Mouse (Mus musculus) kidney, embryonic 14.5 days (tissue): Measurements from ENCODE around the gene Farp1. TPM values are rescaled to one million over a fixed set of nuclear protein-coding genes. Genes with fewer than 3 reads are reported as not detected.

Experiments used
- ATAC-seq: fragments of 200-750 bp; cut with Nextera tagmentation; 2 replicates; pipeline ENCODE4 v1.8.0; 2017; ENCODE audit warnings: moderate number of reproducible peaks, mild to moderate bottlenecking, moderate TSS enrichment, moderate library complexity; ENCODE audit not compliant: low FRiP score, low TSS enrichment
- H3K27ac ChIP-seq: fragments of 300-500 bp; sonication (generic); 2 replicates; pipeline ENCODE4 v1.5.1; 2014; ENCODE audit warnings: low read depth, mild to moderate bottlenecking, low read length, moderate library complexity, mixed read lengths
- H3K27me3 ChIP-seq: fragments of 300-500 bp; sonication (generic); 2 replicates; pipeline ENCODE4 v1.6.1; 2014; ENCODE audit warnings: mild to moderate bottlenecking, low read length; ENCODE audit not compliant: control insufficient read depth, insufficient read depth
- H3K36me3 ChIP-seq: fragments of 300-500 bp; sonication (generic); 2 replicates; pipeline ENCODE4 v1.6.1; 2014; ENCODE audit warnings: low read length, mixed read lengths; ENCODE audit not compliant: control insufficient read depth, insufficient read depth
- H3K4me1 ChIP-seq: fragments of 300-500 bp; sonication (generic); 2 replicates; pipeline ENCODE4 v1.6.1; 2014; ENCODE audit warnings: low read length, mixed read lengths; ENCODE audit not compliant: control insufficient read depth, insufficient read depth
- H3K4me2 ChIP-seq: fragments of 300-500 bp; sonication (generic); replicated peaks from 2 replicates; pipeline ENCODE4 v1.6.1; 2014; ENCODE audit warnings: low read depth, mild to moderate bottlenecking, low read length
- H3K4me3 ChIP-seq: fragments of 300-500 bp; sonication (generic); 2 replicates; pipeline ENCODE4 v1.5.1; 2014; ENCODE audit warnings: mild to moderate bottlenecking, low read length
- H3K9ac ChIP-seq: fragments of 300-500 bp; sonication (generic); 2 replicates; pipeline ENCODE4 v1.6.1; 2014; ENCODE audit warnings: low read depth, mild to moderate bottlenecking, low read length, moderate library complexity
- H3K9me3 ChIP-seq: fragments of 300-500 bp; sonication (generic); 2 replicates; pipeline ENCODE4 v1.6.1; 2016; ENCODE audit warnings: low read length; ENCODE audit not compliant: control insufficient read depth
- WGBS: fragments of 180-500 bp; shearing (Covaris S2); extraction: QIAGEN DNeasy Blood & Tissue Kit; methylation state at CpG from one replicate; pipeline ENCODE4 v1.1.7; 2014; 5-methylcytosine and 5-hydroxymethylcytosine counted together
- polyA plus RNA-seq: library from polyadenylated mRNA; unstranded; fragments of >200 nt; fragmentation: Nextera tagmentation; extraction: Ambion mirVana; gene quantifications from 2 replicates; pipeline ENCODE4 v1.2.1, GENCODE M21; 2014

The Farp1 gene
- polyA plus RNA-seq, 1 experiment from 2014 or later: 43.3 TPM

DNA sequence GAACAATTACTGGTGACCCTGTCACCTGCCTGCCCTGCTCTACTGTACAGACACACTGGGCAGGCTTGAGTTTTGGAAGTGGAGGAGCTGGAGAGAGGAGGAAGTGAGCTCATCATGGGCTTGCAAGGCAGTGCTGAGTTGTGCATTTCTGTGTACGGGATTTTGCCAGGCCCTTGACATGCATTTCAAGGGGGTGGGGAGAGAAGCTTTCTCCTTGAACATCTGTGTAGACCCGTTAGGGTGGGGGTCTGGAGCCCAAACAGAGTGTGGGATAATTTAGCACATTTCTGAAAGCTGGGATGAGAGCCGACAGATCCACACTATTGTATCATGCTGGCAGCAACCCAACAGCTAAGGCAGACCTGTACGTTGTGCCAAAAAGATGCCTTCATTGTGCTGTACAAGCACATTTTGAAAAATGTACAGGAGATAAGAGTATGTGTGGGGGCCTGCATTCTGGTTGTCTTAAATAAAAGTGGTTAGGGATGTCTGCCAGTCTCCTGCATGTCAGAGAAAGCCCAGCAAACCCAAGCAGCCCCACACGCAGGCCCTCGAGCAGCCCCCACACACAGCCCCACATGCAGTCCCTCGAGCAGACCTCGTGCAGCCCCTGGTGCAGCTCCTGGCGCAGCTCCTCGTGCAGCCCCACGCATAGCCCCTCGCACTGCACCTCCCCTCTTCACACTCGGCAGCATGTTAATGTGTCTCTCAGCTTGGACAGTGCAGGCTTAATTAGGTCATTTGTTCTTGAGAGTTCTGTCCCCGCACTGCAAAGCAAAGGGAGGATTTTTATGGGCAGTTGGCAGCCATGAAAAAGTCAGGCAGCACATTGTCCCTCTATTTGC lies 27.5 kb downstream of the Farp1 start:
- peak overlapping the region; percentile 42; the same call in 1 of the 2 replicates for H3K27ac ChIP-seq
- H3K4me3 ChIP-seq: no peak overlapping the region
- H3K4me1 ChIP-seq: peaks cover 38% of the 10 kb centered on the region
- H3K9ac ChIP-seq: 0 out of 2 replicates have a peak overlapping the region, but pooled peaks have one; percentile 0
- H3K9me3 ChIP-seq: peaks cover 5% of the 10 kb centered on the region; the same call in 1 of the 2 replicates
- ATAC-seq: peak; percentile 66; the same call in 1 of the 2 replicates
- peaks cover 3% of the 10 kb centered on the region; the same call in 1 of the 2 replicates for H3K36me3 ChIP-seq
- H3K27me3 ChIP-seq: no peaks in the 10 kb centered on the region
- WGBS: 14% methylated on average over 14 of the region's 14 CpGs
- H3K4me2 ChIP-seq: no peak overlapping the region

GRCm38 (mm10) chr14:121064726-121065125 lies 29.7 kb downstream of the Farp1 start:
- Histone ChIP-seq H3K9me3 (peaks cover 5% of the 10 kb centered on the region; the same call in 1 of the 2 replicates), H3K9ac (no peak overlapping the region), H3K4me3 (no peak overlapping the region), H3K4me2 (no peak overlapping the region), H3K36me3 (no peaks in the 10 kb centered on the region; the same call in 1 of the 2 replicates), H3K27me3 (no peaks in the 10 kb centered on the region), H3K27ac (no peak overlapping the region), H3K4me1 (peaks cover 29% of the 10 kb centered on the region)
- 95% methylated on average over 1 of the region's 1 CpGs for WGBS
- ATAC-seq: no peak

GRCm38 (mm10) chr14:121073093-121073866 lies 38.3 kb downstream of the Farp1 start:
- 96% methylated on average over 5 of the region's 5 CpGs for WGBS
- Histone ChIP-seq H3K9me3 (no peaks in the 10 kb centered on the region), H3K9ac (no peak overlapping the region), H3K4me3 (no peak overlapping the region), H3K4me2 (no peak overlapping the region), H3K27me3 (no peaks in the 10 kb centered on the region), H3K27ac (no peak overlapping the region), H3K4me1 (no peaks in the 10 kb centered on the region), H3K36me3 (peaks cover 6% of the 10 kb centered on the region; the same call in 1 of the 2 replicates)
- ATAC-seq: peak; percentile 28; the same call in 1 of the 2 replicates

DNA sequence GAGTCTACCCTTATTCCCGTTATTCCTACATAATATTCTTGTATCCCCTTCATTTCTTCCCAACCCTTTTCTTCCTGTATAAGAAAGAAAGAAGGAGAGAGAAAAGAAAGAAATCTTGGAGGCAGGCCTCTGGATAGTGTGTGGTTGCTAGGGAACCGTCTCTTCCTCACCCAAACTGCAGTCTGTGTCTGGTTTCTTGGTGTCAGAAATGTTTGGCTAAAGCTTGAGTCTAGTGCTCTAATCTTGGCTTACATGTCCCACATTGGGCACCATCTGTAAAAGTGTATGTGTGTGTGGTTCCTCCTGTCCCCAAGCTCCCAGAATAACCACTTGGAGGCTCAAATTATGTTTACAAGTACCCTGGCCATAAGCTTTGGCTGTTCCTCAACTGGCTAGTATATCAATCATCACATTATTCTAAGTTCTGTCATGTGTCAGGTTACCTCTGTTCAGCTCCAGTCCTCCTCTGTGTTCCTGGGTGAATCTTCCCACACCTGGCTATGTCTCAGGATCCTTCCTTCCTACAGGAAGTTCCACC lies 39.3 kb downstream of the Farp1 start:
- ATAC-seq: no peak
- Histone ChIP-seq H3K36me3 (peaks cover 10% of the 10 kb centered on the region), H3K9me3 (no peaks in the 10 kb centered on the region), H3K27me3 (no peaks in the 10 kb centered on the region), H3K9ac (no peak overlapping the region), H3K27ac (no peak overlapping the region), H3K4me1 (no peaks in the 10 kb centered on the region), H3K4me3 (no peak overlapping the region), H3K4me2 (no peak overlapping the region)
- whole genome bisulfite sequencing: 97% methylated on average over 2 of the region's 2 CpGs

- no peak for ATAC-seq
- Histone ChIP-seq H3K9ac (no peak overlapping the region), H3K27ac (no peak overlapping the region), H3K4me1 (no peaks in the 10 kb centered on the region), H3K9me3 (no peaks in the 10 kb centered on the region), H3K4me2 (no peak overlapping the region), H3K27me3 (no peaks in the 10 kb centered on the region), H3K4me3 (no peak overlapping the region), H3K36me3 (peaks cover 21% of the 10 kb centered on the region)
- WGBS: 78% methylated on average over 5 of the region's 5 CpGs
These were observed 45.7 kb downstream of the Farp1 start for GRCm38 (mm10) chr14:121080739-121081138.

DNA sequence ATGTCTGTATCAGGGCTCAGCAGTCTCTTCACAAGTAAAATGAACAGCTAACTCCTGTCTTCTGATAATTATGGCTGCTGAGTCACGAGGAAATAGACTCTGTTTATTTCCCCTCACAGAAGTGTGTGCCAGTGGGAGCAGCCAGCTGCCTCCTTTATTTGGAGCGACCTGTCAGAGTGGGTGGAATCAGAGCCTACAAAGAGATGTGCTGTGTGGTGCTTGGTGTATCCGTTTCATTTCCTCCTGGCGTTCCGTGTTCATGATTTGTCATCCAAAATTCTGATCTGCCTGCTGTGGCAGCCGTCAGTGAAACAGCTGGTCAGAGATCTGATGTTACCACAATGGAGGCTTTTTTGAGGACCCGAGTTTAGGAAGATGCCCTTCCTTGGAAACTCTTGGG lies 47.3 kb downstream of the Farp1 start:
- no peaks in the 10 kb centered on the region for H3K4me1 ChIP-seq
- peaks cover 27% of the 10 kb centered on the region for H3K36me3 ChIP-seq
- no peaks in the 10 kb centered on the region for H3K27me3 ChIP-seq
- no peak overlapping the region for H3K27ac ChIP-seq
- 52% methylated on average over 7 of the region's 7 CpGs for WGBS
- no peak overlapping the region for H3K4me2 ChIP-seq
- H3K9ac ChIP-seq: no peak overlapping the region
- no peak for ATAC-seq
- H3K4me3 ChIP-seq: no peak overlapping the region
- H3K9me3 ChIP-seq: no peaks in the 10 kb centered on the region; the same call in 1 of the 2 replicates

DNA sequence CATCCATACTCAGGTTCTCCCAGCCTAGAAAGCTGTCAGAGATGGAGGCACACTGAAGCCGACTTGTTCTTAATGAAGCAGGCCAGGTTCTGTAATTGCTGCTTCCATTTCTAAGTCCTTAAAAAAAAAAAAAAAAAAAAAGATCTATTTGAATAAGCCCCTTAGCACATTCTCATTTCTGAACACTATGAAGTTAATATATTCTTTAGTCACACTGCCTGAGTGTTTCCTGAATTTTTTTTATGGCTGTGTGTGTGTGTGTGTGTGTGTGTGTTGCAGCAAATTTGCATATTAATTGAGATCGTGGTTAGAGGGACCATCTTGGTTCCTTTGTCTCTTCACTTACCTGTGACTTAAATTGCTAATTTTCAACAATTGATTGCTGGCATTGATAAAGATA lies 47.8 kb downstream of the Farp1 start:
- Histone ChIP-seq H3K9me3 (no peaks in the 10 kb centered on the region; the same call in 1 of the 2 replicates), H3K36me3 (peaks cover 27% of the 10 kb centered on the region), H3K27ac (no peak overlapping the region), H3K4me2 (no peak overlapping the region), H3K27me3 (no peaks in the 10 kb centered on the region), H3K4me3 (no peak overlapping the region), H3K4me1 (no peaks in the 10 kb centered on the region), H3K9ac (no peak overlapping the region)
- no peak for ATAC-seq
- WGBS: 81% methylated on average over 2 of the region's 2 CpGs

GRCm38 (mm10) chr14:121083352-121083751 lies 48.4 kb downstream of the Farp1 start:
- H3K4me3 ChIP-seq: no peak overlapping the region
- no peak overlapping the region for H3K4me2 ChIP-seq
- H3K4me1 ChIP-seq: no peaks in the 10 kb centered on the region
- peaks cover 27% of the 10 kb centered on the region for H3K36me3 ChIP-seq
- H3K9ac ChIP-seq: no peak overlapping the region
- WGBS: 78% methylated on average over 3 of the region's 3 CpGs
- no peak overlapping the region for H3K27ac ChIP-seq
- H3K27me3 ChIP-seq: no peaks in the 10 kb centered on the region
- H3K9me3 ChIP-seq: no peaks in the 10 kb centered on the region; the same call in 1 of the 2 replicates
- ATAC-seq: no peak
